Mouse (Mus musculus) erythroblast, adult 5-6 weeks (primary cell): Measurements from ENCODE around the gene Tmed6. TPM values are rescaled to one million over a fixed set of nuclear protein-coding genes. Genes with fewer than 3 reads are reported as not detected.

ENCODE experiments used
- ATAC-seq: replicated peaks from 2 replicates; pipeline ENCODE4 v1.8.0; 2016; ENCODE audit warnings: moderate number of reproducible peaks, mild to moderate bottlenecking, moderate TSS enrichment, inconsistent platforms; ENCODE audit not compliant: poor library complexity, low FRiP score, severe bottlenecking
- total RNA-seq, 2 experiments: library from RNA; stranded (forward) in 1 of 2; stranded (reverse) in 1 of 2; fragments of 150-400 nt in 1 of 2; fragments of 200-764, 138-1000 nt in 1 of 2; gene quantifications; 2 replicates each; pipeline versions ENCODE4 v1.2.3 to v1.2.4; 2015 to 2017; ENCODE audit warnings: low replicate concordance in 2 of 2

The Tmed6 gene
- total RNA-seq, 2 experiments from 2014 or later = not detected

DNA sequence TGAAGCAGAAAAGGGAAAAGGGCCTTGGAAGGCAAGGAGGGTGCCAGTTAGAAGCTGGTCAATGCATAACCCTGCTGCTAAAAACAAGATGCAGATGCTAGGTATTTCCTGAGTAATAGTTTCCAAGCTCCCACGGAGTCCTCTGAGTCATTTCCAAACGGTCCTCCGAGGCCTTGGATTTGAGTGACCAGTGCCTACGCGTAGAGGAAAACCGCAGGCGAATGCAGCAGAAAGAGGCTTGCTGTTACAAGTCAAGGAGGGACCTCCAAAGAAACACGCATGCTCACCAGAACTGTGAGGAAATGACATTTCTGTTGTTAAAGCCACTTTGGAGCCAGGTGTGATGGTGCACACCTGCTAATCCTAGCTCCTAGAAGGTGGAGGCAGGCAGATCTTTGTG is 42.0 kb downstream of the Tmed6 start:
- no peak for ATAC-seq

DNA sequence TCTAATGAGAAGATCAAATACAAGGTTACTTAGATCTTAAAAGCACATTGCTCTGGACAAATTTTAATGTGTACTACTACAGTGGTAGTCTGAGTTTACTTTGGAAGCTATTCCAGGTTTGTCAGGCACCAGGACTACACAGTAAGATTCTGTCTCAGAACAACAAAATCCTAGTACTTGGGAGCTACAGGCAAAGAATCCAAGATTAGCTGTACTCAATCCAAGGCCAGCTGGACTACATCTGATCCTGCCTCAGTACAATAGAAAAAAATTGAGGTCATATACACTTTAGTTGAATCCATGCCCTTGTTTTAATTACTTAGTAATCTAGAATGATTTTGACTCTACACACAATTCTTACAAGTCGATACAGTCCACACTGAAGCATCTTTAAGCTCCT is 50.5 kb downstream of the Tmed6 start:
- no peak for ATAC-seq

DNA sequence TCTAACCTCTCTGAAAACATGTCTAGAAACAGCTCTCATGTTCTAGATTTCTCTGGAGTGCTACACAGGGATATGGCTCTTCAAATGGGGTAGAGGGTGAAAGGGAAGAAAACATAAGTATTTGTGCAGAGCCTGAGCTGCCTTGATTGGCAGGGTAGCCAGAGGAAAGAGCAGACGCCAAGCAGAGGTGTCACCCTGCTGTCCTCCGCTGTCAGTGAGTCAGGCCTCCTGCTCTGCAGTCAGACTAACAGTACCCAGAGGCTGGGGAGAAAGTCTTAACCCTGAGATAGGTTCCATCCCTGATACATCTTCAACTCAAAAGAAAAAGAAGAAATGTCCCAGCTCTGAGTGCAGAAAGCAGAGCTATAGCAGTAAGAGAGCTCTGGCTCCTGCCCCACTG is 52.8 kb downstream of the Tmed6 start:
- no peak for ATAC-seq

Other genes starting within 250 kb of the Tmed6 start
- not detected in 2 replicates for gene Has3, start 195.4 kb downstream of the Tmed6 start, total RNA-seq (2015; ENCODE audit: low replicate concordance)
- gene Has3, start 195.4 kb downstream of the Tmed6 start, total RNA-seq (2017; ENCODE audit: low replicate concordance) = not detected in 2 replicates
- gene Utp4, start 172.0 kb downstream of the Tmed6 start, total RNA-seq (2015; ENCODE audit: low replicate concordance) = 12.7 and 22.6 TPM in 2 replicates
- gene Utp4, start 172.0 kb downstream of the Tmed6 start, total RNA-seq (2017; ENCODE audit: low replicate concordance) = 5.4 and 9.1 TPM in 2 replicates
- gene Sntb2, start 129.9 kb downstream of the Tmed6 start, total RNA-seq (2015; ENCODE audit: low replicate concordance) = 2.1 and 4.2 TPM in 2 replicates
- gene Sntb2, start 129.9 kb downstream of the Tmed6 start, total RNA-seq (2017; ENCODE audit: low replicate concordance) = 1.7 and 2.9 TPM in 2 replicates
- gene Vps4a, start 34.4 kb downstream of the Tmed6 start, total RNA-seq (2015; ENCODE audit: low replicate concordance) = 10.2 and 12.1 TPM in 2 replicates
- gene Vps4a, start 34.4 kb downstream of the Tmed6 start, total RNA-seq (2017; ENCODE audit: low replicate concordance) = 9.1 and 10.7 TPM in 2 replicates
- 4.4 and 7.9 TPM in 2 replicates for gene Pdf, start 17.0 kb downstream of the Tmed6 start, total RNA-seq (2015; ENCODE audit: low replicate concordance)
- 9.3 and 10.7 TPM in 2 replicates for gene Pdf, start 17.0 kb downstream of the Tmed6 start, total RNA-seq (2017; ENCODE audit: low replicate concordance)
- gene Cog8, start 9.0 kb downstream of the Tmed6 start, total RNA-seq (2015; ENCODE audit: low replicate concordance) = 4.2 and 10.7 TPM in 2 replicates
- 3.6 and 8.9 TPM in 2 replicates for gene Cog8, start 9.0 kb downstream of the Tmed6 start, total RNA-seq (2017; ENCODE audit: low replicate concordance)
- gene Nip7, start 8.8 kb downstream of the Tmed6 start, total RNA-seq (2015; ENCODE audit: low replicate concordance) = 19.4 and 22.5 TPM in 2 replicates
- gene Nip7, start 8.8 kb downstream of the Tmed6 start, total RNA-seq (2017; ENCODE audit: low replicate concordance) = 5.0 and 8.9 TPM in 2 replicates
- gene Terf2, start 30.9 kb upstream of the Tmed6 start, total RNA-seq (2015; ENCODE audit: low replicate concordance) = 9.2 and 14.2 TPM in 2 replicates
- 12.9 and 15.5 TPM in 2 replicates for gene Terf2, start 30.9 kb upstream of the Tmed6 start, total RNA-seq (2017; ENCODE audit: low replicate concordance)
- 10.2 and 21.3 TPM in 2 replicates for gene Cyb5b, start 85.0 kb upstream of the Tmed6 start, total RNA-seq (2015; ENCODE audit: low replicate concordance)
- 8.1 and 12.8 TPM in 2 replicates for gene Cyb5b, start 85.0 kb upstream of the Tmed6 start, total RNA-seq (2017; ENCODE audit: low replicate concordance)
- gene Nfat5, start 227.8 kb upstream of the Tmed6 start, total RNA-seq (2015; ENCODE audit: low replicate concordance) = 11.0 and 14.6 TPM in 2 replicates
- 9.1 and 21.7 TPM in 2 replicates for gene Nfat5, start 227.8 kb upstream of the Tmed6 start, total RNA-seq (2017; ENCODE audit: low replicate concordance)